Mouse (Mus musculus) layer of hippocampus, adult 9-10 months (tissue): Measurements from ENCODE around the gene Egf.

Source experiments
- DNase-seq: peaks from one replicate; pipeline ENCODE4 v3.0.0; 2022; ENCODE audit warnings: low spot score

Egf gene

GRCm38 (mm10) chr3:129723311-129723710 lies 31.8 kb downstream of the Egf start:
- DNase-seq, result no peak

- DNase-seq, result no peak
Measured at GRCm38 (mm10) chr3:129714542-129715145, 40.5 kb downstream of the Egf start.

DNA sequence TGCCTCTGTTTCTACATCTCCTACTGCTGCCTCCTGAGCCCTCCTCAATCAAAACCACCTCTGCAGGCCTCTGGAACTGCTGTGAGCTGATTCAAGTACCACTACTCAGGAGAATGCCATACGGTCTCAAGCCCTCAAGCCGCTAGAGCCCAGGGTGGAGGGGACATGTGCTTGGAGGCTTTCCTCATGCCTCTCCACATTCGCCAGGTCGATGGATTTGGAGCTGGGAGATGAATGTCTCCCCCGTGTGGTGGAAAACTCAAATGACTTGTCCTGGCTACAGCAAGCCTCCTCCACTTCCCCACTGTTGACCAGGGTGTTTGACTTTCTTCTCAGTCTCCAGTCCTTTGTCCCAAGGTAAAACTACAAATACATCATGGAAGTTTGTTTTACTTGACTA lies 47.0 kb downstream of the Egf start:
- no peak for DNase-seq

DNA sequence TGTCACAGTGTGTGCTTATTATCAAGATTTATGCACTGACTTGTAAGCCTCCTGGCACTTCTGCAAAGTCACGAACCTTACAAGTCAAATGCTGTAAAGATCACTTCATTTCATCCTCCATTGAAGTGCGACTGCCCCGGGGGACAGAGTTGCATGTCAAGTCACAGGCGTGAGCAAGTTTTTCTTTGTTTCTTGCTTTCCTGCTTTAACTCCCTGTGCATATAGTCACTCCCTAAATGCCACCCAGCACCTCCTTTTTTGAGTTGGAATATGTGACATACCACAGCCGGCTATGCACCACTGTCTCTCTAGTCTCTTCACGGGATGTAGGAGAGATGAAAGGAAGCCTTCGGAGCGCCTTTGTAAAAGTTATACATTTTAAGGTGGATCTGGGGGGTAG lies 56.2 kb downstream of the Egf start:
- no peak for DNase-seq

- DNase-seq, result no peak
Measured at GRCm38 (mm10) chr3:129698365-129698764, 56.8 kb downstream of the Egf start.

DNA sequence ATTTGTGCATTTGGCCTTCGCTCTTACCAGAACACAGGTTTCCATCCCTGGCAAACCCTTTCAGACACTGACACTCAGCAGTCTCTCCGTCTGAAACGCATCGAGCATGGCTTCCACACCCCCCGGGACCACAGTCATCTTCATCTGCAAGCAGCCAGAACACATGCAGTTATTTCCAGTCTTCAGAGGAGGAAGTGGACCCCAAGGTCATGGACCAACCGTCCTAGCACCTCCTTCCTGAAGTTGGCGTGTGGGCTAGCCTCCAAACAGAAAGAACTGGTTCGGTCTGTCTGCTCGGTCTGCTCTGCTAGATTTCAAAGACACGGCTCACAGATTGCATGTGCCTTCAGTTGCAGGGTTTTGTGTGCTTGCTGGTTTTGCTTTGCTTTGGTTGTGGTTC lies 57.4 kb downstream of the Egf start:
- no peak for DNase-seq

DNA sequence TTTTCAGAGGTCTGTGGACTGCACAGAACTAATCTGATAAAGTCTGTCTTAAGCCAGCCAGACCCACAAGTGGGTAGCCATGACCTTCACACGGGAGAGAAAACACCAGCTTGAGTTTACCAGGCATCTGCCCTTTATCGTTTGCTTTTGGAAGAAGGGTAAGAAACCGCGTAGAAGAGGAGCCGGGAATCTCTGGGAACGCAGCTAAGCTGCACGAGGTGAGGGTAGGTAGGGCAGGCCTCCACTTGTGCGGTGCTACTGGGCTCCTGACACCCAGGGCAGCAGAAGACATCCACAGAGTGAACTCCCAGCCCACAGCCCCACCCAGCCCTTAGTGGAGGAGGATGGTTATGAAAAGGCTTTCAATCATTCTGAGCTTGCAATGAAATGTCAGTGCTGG lies 59.2 kb downstream of the Egf start:
- DNase-seq, result no peak

GRCm38 (mm10) chr3:129693581-129693980 lies 61.5 kb downstream of the Egf start:
- DNase-seq, result no peak

DNA sequence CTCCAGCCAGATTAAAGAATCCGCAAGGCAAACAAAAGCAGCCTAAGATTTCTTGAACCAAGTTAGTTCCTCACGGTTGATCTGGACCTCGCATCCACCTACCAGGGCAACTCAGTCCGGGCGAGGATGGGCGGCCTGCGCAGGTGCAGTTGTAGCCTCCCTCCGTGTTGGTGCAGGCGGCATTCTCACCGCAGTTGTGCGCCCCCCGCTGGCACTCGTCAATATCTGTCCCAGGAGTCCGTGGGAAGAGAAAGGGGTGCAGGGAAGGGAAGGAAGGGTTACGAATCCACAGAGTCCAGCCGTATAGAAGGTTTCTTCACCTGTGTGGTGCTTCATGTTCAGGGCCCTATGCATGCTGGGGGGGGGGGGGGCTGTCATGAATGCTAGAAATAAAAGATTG lies 62.3 kb downstream of the Egf start:
- DNase-seq, result no peak

DNA sequence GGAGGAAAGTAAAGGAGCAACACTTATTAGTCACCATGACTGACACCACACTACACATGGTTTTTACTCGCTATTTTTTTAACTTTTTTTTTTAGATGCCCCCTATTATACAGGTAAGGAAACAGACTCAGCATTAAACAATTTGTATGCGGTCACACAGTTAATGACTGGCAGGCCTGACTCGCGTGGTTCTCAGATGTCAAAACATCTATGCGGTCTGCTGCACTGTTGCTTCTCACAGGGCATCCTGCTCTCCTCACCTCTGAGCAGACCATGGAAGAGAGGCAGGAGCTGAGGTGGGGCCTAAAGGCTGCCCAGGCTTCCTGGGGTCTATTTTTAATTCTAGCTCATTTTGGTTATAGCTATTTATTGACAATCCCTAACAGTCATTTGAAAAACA lies 67.7 kb downstream of the Egf start:
- no peak for DNase-seq

DNA sequence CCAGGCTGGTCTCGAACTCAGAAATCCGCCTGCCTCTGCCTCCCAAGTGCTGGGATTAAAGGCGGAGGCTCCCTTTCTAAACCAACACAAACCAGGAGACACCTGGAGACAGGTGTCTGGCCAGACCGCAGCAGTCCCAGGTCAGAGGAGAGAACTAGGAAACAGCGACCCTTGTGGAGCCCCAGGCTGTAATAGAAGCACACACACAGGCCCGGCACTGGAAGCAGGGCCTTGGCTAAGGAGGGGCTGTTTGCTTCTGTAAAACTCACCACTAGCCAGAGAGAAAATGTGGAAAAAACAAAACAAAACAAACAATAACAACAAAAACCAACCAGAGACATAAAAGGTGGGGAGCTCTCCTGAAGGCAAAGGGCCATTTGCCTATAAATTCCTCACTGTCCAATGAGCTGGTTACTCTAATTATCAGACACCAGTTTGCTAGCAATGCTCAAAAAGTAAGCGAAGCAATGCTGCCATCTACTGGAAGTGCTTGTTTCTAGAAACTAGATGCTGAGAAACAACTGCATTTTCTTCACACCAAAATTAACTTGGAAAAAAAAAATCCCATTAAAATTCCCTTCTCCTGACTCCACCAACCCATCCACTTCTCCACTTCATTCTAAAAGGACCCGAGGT lies 68.3 kb downstream of the Egf start:
- DNase-seq, result peak; percentile 79

DNA sequence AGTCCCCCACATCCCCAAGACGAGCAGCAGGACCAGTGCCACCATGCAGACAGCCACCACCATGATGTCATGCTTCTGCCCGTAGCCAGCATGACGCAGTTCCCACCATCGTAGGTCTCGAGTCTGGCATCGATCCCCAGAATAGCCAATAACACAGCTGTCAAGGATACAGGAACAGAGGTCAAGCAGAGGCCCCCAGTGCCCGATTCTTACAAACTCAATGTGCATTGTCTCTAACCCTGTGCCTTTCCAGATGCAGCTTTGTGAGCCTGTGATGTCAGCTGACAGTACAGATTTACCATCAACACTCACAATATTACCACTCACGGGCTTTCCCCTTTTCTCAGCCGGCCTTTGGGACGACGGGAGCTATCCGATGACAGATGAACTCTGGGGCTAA lies 68.9 kb downstream of the Egf start:
- no peak for DNase-seq

- DNase-seq, result no peak
Measured at GRCm38 (mm10) chr3:129683060-129683679, 71.9 kb downstream of the Egf start.

GRCm38 (mm10) chr3:129682389-129682788 lies 72.7 kb downstream of the Egf start:
- peak; percentile 10 for DNase-seq

DNA sequence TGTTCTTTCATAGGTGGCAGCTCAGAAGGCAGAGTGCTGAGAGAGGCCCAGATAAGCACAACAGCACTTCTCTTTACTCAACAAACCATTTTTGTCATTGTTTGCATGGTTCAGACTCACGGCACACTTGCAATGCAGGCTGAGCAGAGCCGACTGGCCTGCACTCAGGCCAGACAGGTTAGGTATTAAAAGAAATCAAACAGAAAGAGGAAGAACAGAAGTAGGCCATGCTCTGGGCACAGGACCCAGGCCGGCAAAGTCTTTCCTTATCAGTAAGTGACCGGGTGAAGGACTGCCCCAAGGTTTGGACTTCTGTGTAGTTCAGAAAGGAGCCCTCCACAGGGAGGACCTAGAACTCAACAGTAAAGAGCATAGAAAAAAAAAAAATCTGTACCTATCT lies 73.3 kb downstream of the Egf start:
- DNase-seq, result no peak

GRCm38 (mm10) chr3:129680258-129680657 lies 74.9 kb downstream of the Egf start:
- DNase-seq, result peak; percentile 17

GRCm38 (mm10) chr3:129675923-129676322 lies 79.2 kb downstream of the Egf start:
- no peak for DNase-seq

- no peak for DNase-seq
Measured at GRCm38 (mm10) chr3:129663906-129664305, 91.2 kb downstream of the Egf start.

- DNase-seq, result no peak
Measured at GRCm38 (mm10) chr3:129658776-129659175, 96.3 kb downstream of the Egf start.

DNA sequence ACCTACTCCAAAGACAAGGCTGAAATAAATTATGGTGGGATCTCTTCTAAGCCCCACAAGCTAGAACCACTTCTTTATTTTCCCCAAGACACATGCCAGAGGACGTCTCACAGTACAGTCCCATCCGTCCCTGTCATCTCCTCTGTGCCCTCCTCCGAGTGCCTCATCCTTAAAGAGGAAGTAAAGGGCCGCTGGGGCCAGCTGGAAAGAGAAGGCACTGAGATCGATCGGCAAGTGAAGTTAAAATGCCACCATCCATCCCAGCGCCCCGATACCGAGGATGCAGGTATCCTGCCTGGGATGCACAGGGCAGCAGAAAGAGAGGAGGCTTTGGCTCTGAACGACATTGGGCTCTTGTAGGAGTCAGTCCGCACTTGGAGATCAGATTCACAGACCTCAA lies 97.3 kb downstream of the Egf start:
- DNase-seq, result no peak

- DNase-seq, result no peak
Measured at GRCm38 (mm10) chr3:129657222-129657621, 97.9 kb downstream of the Egf start.

DNA sequence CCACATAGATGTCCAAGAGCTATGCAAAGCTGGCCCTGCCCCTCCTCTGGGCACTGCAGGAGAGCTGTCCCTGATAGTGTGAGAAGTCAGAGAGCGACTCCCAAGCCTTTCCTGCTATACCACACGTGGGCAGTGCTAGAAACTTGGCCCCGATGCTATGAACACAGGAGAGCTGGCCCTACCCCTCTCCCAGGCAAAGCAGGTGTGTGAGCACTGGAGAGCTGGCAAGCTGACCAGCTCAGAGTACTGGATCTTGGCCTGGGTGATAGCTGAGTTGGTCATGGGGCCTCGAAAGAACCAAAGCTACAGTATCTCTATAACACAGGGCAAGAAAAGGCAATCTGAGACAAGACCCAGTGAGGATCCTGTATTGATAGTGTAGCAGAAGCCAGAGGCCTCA lies 98.6 kb downstream of the Egf start:
- no peak for DNase-seq

DNA sequence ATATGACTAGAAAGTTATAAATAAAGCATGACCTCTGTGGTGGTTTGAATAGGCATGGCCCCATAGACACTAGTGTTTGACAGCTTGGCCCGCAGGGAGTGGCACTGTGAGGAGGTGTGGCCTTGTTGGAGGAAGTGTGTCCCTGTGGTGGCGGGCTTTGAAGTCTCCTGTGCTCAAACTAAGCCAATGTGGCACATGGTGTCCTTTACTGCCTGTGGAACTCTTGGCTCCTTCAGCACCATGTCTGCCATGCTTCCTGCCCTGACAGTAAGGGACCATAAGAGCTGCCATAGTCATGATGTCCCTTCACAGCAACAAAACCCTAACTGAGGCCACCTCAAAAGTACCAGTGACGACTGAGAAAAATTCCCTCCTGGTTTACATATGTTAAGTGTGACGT lies 102.6 kb downstream of the Egf start:
- no peak for DNase-seq

DNA sequence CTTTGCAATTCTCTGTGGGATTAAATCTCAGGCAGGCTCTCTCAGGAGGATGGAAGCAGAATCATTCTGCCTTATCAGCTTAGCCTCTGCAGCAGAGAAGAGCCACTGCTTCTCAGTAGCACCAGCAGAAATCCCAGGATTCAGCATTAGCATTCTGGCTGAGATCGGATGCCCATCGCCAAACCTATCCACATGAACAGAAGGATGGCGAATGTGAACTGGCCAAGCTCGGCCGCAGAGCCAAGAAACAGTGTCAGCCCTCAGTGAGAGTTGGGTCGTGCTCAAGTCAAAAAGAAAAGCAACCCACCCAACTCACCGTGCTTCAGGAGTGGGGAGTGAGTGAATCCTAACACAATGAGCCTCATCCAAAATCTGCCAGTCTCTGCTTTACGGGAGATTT lies 103.4 kb downstream of the Egf start:
- DNase-seq, result no peak
